Mouse (Mus musculus) MEL (cell line): ENCODE measurements around the gene Celsr1. TPM values are rescaled to one million over a fixed set of nuclear protein-coding genes. Genes with fewer than 3 reads are reported as not detected.

Experiments used
- DNase-seq: peaks from one replicate; pipeline ENCODE4 v3.0.0; 2011; ENCODE audit warnings: low read depth, low spot score
- H3K27ac ChIP-seq: 2 replicates; pipeline ENCODE4 v1.5.1; 2012; ENCODE audit warnings: low read depth, mild to moderate bottlenecking, control low read depth, low read length, moderate library complexity; ENCODE audit not compliant: control insufficient read depth
- H3K27me3 ChIP-seq, 2 experiments: fragments of 150-350 bp in 1 of 2; sonication (generic) in 1 of 2; 2 replicates each; pipeline ENCODE4 v1.6.1; 2012; ENCODE audit warnings: low read length in 2 of 2, mild to moderate bottlenecking in 2 of 2, improper control_type of control experiment in 1 of 2, moderate library complexity in 1 of 2; ENCODE audit not compliant: insufficient read depth in 2 of 2, control insufficient read depth in 1 of 2
- H3K36me3 ChIP-seq, 2 experiments: 2 replicates each; pipeline ENCODE4 v1.6.1; 2012 to 2014; ENCODE audit warnings: low read length in 2 of 2, improper control_type of control experiment in 1 of 2, inconsistent platforms in 1 of 2, mild to moderate bottlenecking in 1 of 2; ENCODE audit not compliant: insufficient read depth in 2 of 2, control insufficient read depth in 1 of 2
- H3K4me1 ChIP-seq, 2 experiments: fragments of 150-350 bp in 1 of 2; sonication (generic) in 1 of 2; 2 replicates each; pipeline ENCODE4 v1.6.1; 2012; ENCODE audit warnings: low read length in 2 of 2, improper control_type of control experiment in 1 of 2, mild to moderate bottlenecking in 1 of 2; ENCODE audit not compliant: insufficient read depth in 2 of 2, control insufficient read depth in 1 of 2
- H3K4me3 ChIP-seq, 2 experiments: fragments of 150-350 bp in 1 of 2; sonication (generic) in 1 of 2; 2 replicates each; pipeline ENCODE4 v1.5.1; 2012; ENCODE audit warnings: low read depth in 2 of 2, low read length in 2 of 2, mild to moderate bottlenecking in 2 of 2, moderate library complexity in 2 of 2, control low read depth in 1 of 2, improper control_type of control experiment in 1 of 2; ENCODE audit not compliant: control insufficient read depth in 1 of 2, insufficient read depth in 1 of 2
- H3K79me2 ChIP-seq: 2 replicates; pipeline ENCODE4 v1.6.1; 2012; ENCODE audit warnings: mild to moderate bottlenecking, low read length, moderate library complexity; ENCODE audit not compliant: control insufficient read depth, poor library complexity, insufficient read depth
- H3K9ac ChIP-seq: 2 replicates; pipeline ENCODE4 v1.6.1; 2012; ENCODE audit warnings: low read depth, mild to moderate bottlenecking, control low read depth, low read length, moderate library complexity; ENCODE audit not compliant: control insufficient read depth, poor library complexity, severe bottlenecking
- H3K9me3 ChIP-seq: fragments of 150-350 bp; sonication (generic); replicated peaks from 2 replicates; pipeline ENCODE4 v1.6.1; 2012; ENCODE audit warnings: mild to moderate bottlenecking, low read length, improper control_type of control experiment, moderate library complexity; ENCODE audit not compliant: insufficient read depth
- BHLHE40 ChIP-seq: IDR thresholded peaks from 2 replicates; pipeline ENCODE4 v1.6.1; 2012; ENCODE audit warnings: low read depth, mild to moderate bottlenecking, inconsistent platforms, low read length, improper control_type of control experiment, borderline replicate concordance
- CHD1 ChIP-seq: IDR thresholded peaks from 2 replicates; pipeline ENCODE4 v1.6.1; 2012; ENCODE audit warnings: low read depth, mild to moderate bottlenecking, inconsistent platforms, low read length, improper control_type of control experiment
- E2F4 ChIP-seq: IDR thresholded peaks from 2 replicates; pipeline ENCODE4 v1.6.1; 2011; ENCODE audit warnings: low read depth, low read length, improper control_type of control experiment, borderline replicate concordance
- ETS1 ChIP-seq: IDR thresholded peaks from 2 replicates; pipeline ENCODE4 v1.6.1; 2012; ENCODE audit warnings: low read depth, mild to moderate bottlenecking, inconsistent platforms, low read length, improper control_type of control experiment, moderate library complexity
- GATA1 ChIP-seq: IDR thresholded peaks from 2 replicates; pipeline ENCODE4 v1.6.1; 2011; ENCODE audit warnings: low read depth, low read length, improper control_type of control experiment
- MEF2A ChIP-seq: IDR thresholded peaks from 2 replicates; pipeline ENCODE4 v1.6.1; 2014; ENCODE audit warnings: low read depth, mild to moderate bottlenecking, inconsistent platforms, low read length, improper control_type of control experiment; ENCODE audit not compliant: poor library complexity, insufficient replicate concordance, severe bottlenecking; ENCODE audit errors: extremely low read depth
- MYB ChIP-seq: IDR thresholded peaks from 2 replicates; pipeline ENCODE4 v1.6.1; 2011; ENCODE audit warnings: mild to moderate bottlenecking, low read depth, low read length, improper control_type of control experiment
- NRF1 ChIP-seq: IDR thresholded peaks from 2 replicates; pipeline ENCODE4 v1.6.1; 2014; ENCODE audit warnings: low read depth, mild to moderate bottlenecking, inconsistent platforms, low read length, improper control_type of control experiment, moderate library complexity; ENCODE audit not compliant: poor library complexity, insufficient read depth, severe bottlenecking
- POLR2A ChIP-seq, 2 experiments: IDR thresholded peaks; 2 replicates each; pipeline ENCODE4 v1.6.1; 2011 to 2012; ENCODE audit warnings: low read length in 2 of 2, mild to moderate bottlenecking in 2 of 2, control low read depth in 1 of 2, improper control_type of control experiment in 1 of 2, low read depth in 1 of 2, moderate library complexity in 1 of 2; ENCODE audit not compliant: control insufficient read depth in 1 of 2, insufficient read depth in 1 of 2, poor library complexity in 1 of 2
- RAD21 ChIP-seq: IDR thresholded peaks from 2 replicates; pipeline ENCODE4 v1.6.1; 2011; ENCODE audit warnings: mild to moderate bottlenecking, low read depth, low read length, improper control_type of control experiment
- RCOR1 ChIP-seq: IDR thresholded peaks from 2 replicates; pipeline ENCODE4 v1.6.1; 2012; ENCODE audit warnings: low read depth, mild to moderate bottlenecking, inconsistent platforms, low read length, improper control_type of control experiment
- SIN3A ChIP-seq: IDR thresholded peaks from 2 replicates; pipeline ENCODE4 v1.6.1; 2012; ENCODE audit warnings: low read length, improper control_type of control experiment, inconsistent platforms
- SMC3 ChIP-seq: IDR thresholded peaks from 2 replicates; pipeline ENCODE4 v1.6.1; 2011; ENCODE audit warnings: low read depth, low read length, improper control_type of control experiment
- TAL1 ChIP-seq: IDR thresholded peaks from 2 replicates; pipeline ENCODE4 v1.6.1; 2012; ENCODE audit warnings: mild to moderate bottlenecking, inconsistent platforms, low read length, moderate library complexity, mixed read lengths
- TBP ChIP-seq: IDR thresholded peaks from 2 replicates; pipeline ENCODE4 v1.8.0; 2011; ENCODE audit warnings: low read depth, low read length, improper control_type of control experiment
- UBTF ChIP-seq: IDR thresholded peaks from 2 replicates; pipeline ENCODE4 v1.6.1; 2012; ENCODE audit warnings: low read depth, mild to moderate bottlenecking, inconsistent platforms, low read length, improper control_type of control experiment, moderate library complexity, borderline replicate concordance; ENCODE audit not compliant: insufficient read depth
- USF1 ChIP-seq: IDR thresholded peaks from 2 replicates; pipeline ENCODE4 v1.6.1; 2014; ENCODE audit warnings: low read depth, mild to moderate bottlenecking, inconsistent platforms, low read length, improper control_type of control experiment, moderate library complexity
- ZC3H11A ChIP-seq: IDR thresholded peaks from 2 replicates; pipeline ENCODE4 v1.6.1; 2012; ENCODE audit warnings: low read depth, mild to moderate bottlenecking, inconsistent platforms, low read length, improper control_type of control experiment
- ZNF384 ChIP-seq: IDR thresholded peaks from 2 replicates; pipeline ENCODE4 v1.6.1; 2012; ENCODE audit warnings: low read depth, mild to moderate bottlenecking, inconsistent platforms, low read length, improper control_type of control experiment
- polyA plus RNA-seq, 2 experiments: library from polyadenylated mRNA; stranded (reverse) in 1 of 2; unstranded in 1 of 2; fragments of >175 nt in 1 of 2; fragments of >200 nt in 1 of 2; gene quantifications; 2 replicates each; pipeline versions ENCODE4 v1.2.1 to v1.2.4; 2012; ENCODE audit warnings: low replicate concordance in 2 of 2, low read depth in 1 of 2; ENCODE audit not compliant: insufficient read length in 2 of 2, insufficient read depth in 1 of 2, missing spikeins in 1 of 2
- total RNA-seq: library from RNA; depleted of rRNA; stranded (reverse); fragments of 300-350 nt; gene quantifications from 2 replicates; pipeline ENCODE4 v1.2.3, GENCODE M21; 2012

Celsr1 gene
- total and polyA plus RNA-seq, 3 experiments = 0.12 to 0.42 TPM; not detected in 1

- Histone ChIP-seq H3K79me2 (peaks cover 50% of the 10 kb centered on the region), H3K36me3 (peaks cover 0 to 23% of the 10 kb centered on the region in 2 experiments; a peak in 3 of 4 replicates), H3K27me3 (no peaks in the 10 kb centered on the region), H3K9ac (no peak overlapping the region), H3K4me1 (peaks cover 2 to 26% of the 10 kb centered on the region in 2 experiments), H3K4me3 (no peak overlapping the region), H3K9me3 (no peaks in the 10 kb centered on the region), H3K27ac (no peak overlapping the region)
- no peak for DNase-seq
- TF ChIP-seq POLR2A (IDR thresholded peaks at IDR 0.05; ENCODE audit: control insufficient read depth in 1 of 2, insufficient read depth in 1 of 2, low read depth in 1 of 2, low read length in 2 of 2, poor library complexity in 1 of 2) (no peak), SMC3 (no peak), GATA1 (no peak), TBP (no peak), USF1 (no peak), SIN3A (no peak), ETS1 (no peak), CHD1 (no peak), MEF2A (no peak), UBTF (no peak), ZNF384 (no peak), BHLHE40 (no peak), RAD21 (no peak)
Measured at GRCm38 (mm10) chr15:86070368-86070767, 36.8 kb upstream of the Celsr1 start.

GRCm38 (mm10) chr15:86069011-86069791 is 35.6 kb upstream of the Celsr1 start:
- H3K9ac ChIP-seq = no peak overlapping the region
- no peak overlapping the region for H3K27ac ChIP-seq
- peaks cover 0 to 35% of the 10 kb centered on the region in 2 experiments; a peak in 3 of 4 replicates for H3K36me3 ChIP-seq
- H3K4me3 ChIP-seq = no peak overlapping the region
- H3K4me1 ChIP-seq = peaks cover 2 to 37% of the 10 kb centered on the region in 2 experiments
- H3K27me3 ChIP-seq = no peaks in the 10 kb centered on the region
- H3K9me3 ChIP-seq = no peaks in the 10 kb centered on the region
- TF ChIP-seq NRF1 (no peak), MYB (no peak), ZC3H11A (no peak), USF1 (peak; percentile 41; the same call in 1 of the 2 replicates), RCOR1 (no peak), TAL1 (no peak), E2F4 (no peak), GATA1 (no peak)
- peaks cover 58% of the 10 kb centered on the region for H3K79me2 ChIP-seq
- DNase-seq = no peak
